Mouse (Mus musculus): ENCODE measurements around the gene Ercc6l2. TPM values are rescaled to one million over a fixed set of nuclear protein-coding genes. Genes with fewer than 3 reads are reported as not detected.

The Ercc6l2 gene
- polyA plus RNA-seq, 1 experiment, result 3.7 TPM

- no peaks in the 10 kb centered on the region for H3K36me3 ChIP-seq (ENCODE audit: control insufficient read depth, insufficient read depth, low read length)
- DNase-seq, result no peak
- no peaks in the 10 kb centered on the region for H3K27me3 ChIP-seq (replicated peaks; ENCODE audit: control insufficient read depth, insufficient read depth, low read length)
- H3K27ac ChIP-seq (ENCODE audit: insufficient read depth, low read depth, low read length), result no peak overlapping the region
- TF ChIP-seq POLR2A (IDR thresholded peaks at IDR 0.05; ENCODE audit: low read depth, low read length) (no peak), CTCF (conservative IDR thresholded peaks at IDR 0.05; ENCODE audit: insufficient read depth, insufficient read length, low read depth, low read length) (no peak)
- H3K4me3 ChIP-seq (ENCODE audit: insufficient read depth, low read depth, low read length), result no peak overlapping the region
- peaks cover 4% of the 10 kb centered on the region; the same call in 1 of the 2 replicates for H3K4me1 ChIP-seq (ENCODE audit: control insufficient read depth, insufficient read depth, low read length)
These were observed 891 bp downstream of the Ercc6l2 start for GRCm38 (mm10) chr13:63815931-63816330.

GRCm38 (mm10) chr13:63845758-63846157, 30.7 kb downstream of the Ercc6l2 start:
- no peak overlapping the region for H3K27ac ChIP-seq (ENCODE audit: insufficient read depth, low read depth, low read length)
- H3K27me3 ChIP-seq (replicated peaks; ENCODE audit: control insufficient read depth, insufficient read depth, low read length), result no peaks in the 10 kb centered on the region
- no peaks in the 10 kb centered on the region for H3K4me1 ChIP-seq (ENCODE audit: control insufficient read depth, insufficient read depth, low read length)
- 96% methylated on average over 2 of the region's 2 CpGs for WGBS
- no peak overlapping the region for H3K4me3 ChIP-seq (ENCODE audit: insufficient read depth, low read depth, low read length)
- H3K36me3 ChIP-seq (ENCODE audit: control insufficient read depth, insufficient read depth, low read length), result peaks cover 5% of the 10 kb centered on the region
- DNase-seq, result no peak
- TF ChIP-seq POLR2A (IDR thresholded peaks at IDR 0.05; ENCODE audit: low read depth, low read length) (no peak), CTCF (conservative IDR thresholded peaks at IDR 0.05; ENCODE audit: insufficient read depth, insufficient read length, low read depth, low read length) (no peak)

- no peaks in the 10 kb centered on the region for H3K4me1 ChIP-seq (ENCODE audit: control insufficient read depth, insufficient read depth, low read length)
- H3K27ac ChIP-seq (ENCODE audit: insufficient read depth, low read depth, low read length), result no peak overlapping the region
- no peaks in the 10 kb centered on the region for H3K27me3 ChIP-seq (replicated peaks; ENCODE audit: control insufficient read depth, insufficient read depth, low read length)
- TF ChIP-seq CTCF (conservative IDR thresholded peaks at IDR 0.05; ENCODE audit: insufficient read depth, insufficient read length, low read depth, low read length), result no peak
- no peak for TF ChIP-seq POLR2A (IDR thresholded peaks at IDR 0.05; ENCODE audit: low read depth, low read length)
- WGBS, result 98% methylated on average over 3 of the region's 3 CpGs
- H3K36me3 ChIP-seq (ENCODE audit: control insufficient read depth, insufficient read depth, low read length), result peaks cover 2% of the 10 kb centered on the region
- no peak for DNase-seq
- H3K4me3 ChIP-seq (ENCODE audit: insufficient read depth, low read depth, low read length), result no peak overlapping the region
These were observed 35.4 kb downstream of the Ercc6l2 start for GRCm38 (mm10) chr13:63850308-63851011.

- TF ChIP-seq CTCF (conservative IDR thresholded peaks at IDR 0.05; ENCODE audit: insufficient read depth, insufficient read length, low read depth, low read length), result no peak
- TF ChIP-seq POLR2A (IDR thresholded peaks at IDR 0.05; ENCODE audit: low read depth, low read length), result no peak
- Histone ChIP-seq H3K27me3 (replicated peaks; ENCODE audit: control insufficient read depth, insufficient read depth, low read length) (no peaks in the 10 kb centered on the region), H3K4me3 (ENCODE audit: insufficient read depth, low read depth, low read length) (no peak overlapping the region), H3K4me1 (ENCODE audit: control insufficient read depth, insufficient read depth, low read length) (no peaks in the 10 kb centered on the region), H3K36me3 (ENCODE audit: control insufficient read depth, insufficient read depth, low read length) (no peaks in the 10 kb centered on the region; the same call in 1 of the 2 replicates), H3K27ac (ENCODE audit: insufficient read depth, low read depth, low read length) (no peak overlapping the region)
- no peak for DNase-seq
- 92% methylated on average over 2 of the region's 2 CpGs for WGBS
These were observed 57.7 kb downstream of the Ercc6l2 start for GRCm38 (mm10) chr13:63872585-63873282.

GRCm38 (mm10) chr13:63877138-63877537, 62.1 kb downstream of the Ercc6l2 start:
- no peaks in the 10 kb centered on the region; the same call in 1 of the 2 replicates for H3K36me3 ChIP-seq (ENCODE audit: control insufficient read depth, insufficient read depth, low read length)
- TF ChIP-seq CTCF (conservative IDR thresholded peaks at IDR 0.05; ENCODE audit: insufficient read depth, insufficient read length, low read depth, low read length) (no peak), POLR2A (IDR thresholded peaks at IDR 0.05; ENCODE audit: low read depth, low read length) (no peak)
- DNase-seq, result no peak
- no peak overlapping the region for H3K27ac ChIP-seq (ENCODE audit: insufficient read depth, low read depth, low read length)
- no peaks in the 10 kb centered on the region for H3K4me1 ChIP-seq (ENCODE audit: control insufficient read depth, insufficient read depth, low read length)
- H3K27me3 ChIP-seq (replicated peaks; ENCODE audit: control insufficient read depth, insufficient read depth, low read length), result no peaks in the 10 kb centered on the region
- WGBS, result 87% methylated on average over 6 of the region's 6 CpGs
- no peak overlapping the region for H3K4me3 ChIP-seq (ENCODE audit: insufficient read depth, low read depth, low read length)

GRCm38 (mm10) chr13:63879105-63879863, 64.2 kb downstream of the Ercc6l2 start:
- Histone ChIP-seq H3K4me3 (ENCODE audit: insufficient read depth, low read depth, low read length) (no peak overlapping the region), H3K4me1 (ENCODE audit: control insufficient read depth, insufficient read depth, low read length) (no peaks in the 10 kb centered on the region), H3K27ac (ENCODE audit: insufficient read depth, low read depth, low read length) (no peak overlapping the region), H3K36me3 (ENCODE audit: control insufficient read depth, insufficient read depth, low read length) (no peaks in the 10 kb centered on the region; the same call in 1 of the 2 replicates), H3K27me3 (replicated peaks; ENCODE audit: control insufficient read depth, insufficient read depth, low read length) (no peaks in the 10 kb centered on the region)
- TF ChIP-seq POLR2A (IDR thresholded peaks at IDR 0.05; ENCODE audit: low read depth, low read length) (no peak), CTCF (conservative IDR thresholded peaks at IDR 0.05; ENCODE audit: insufficient read depth, insufficient read length, low read depth, low read length) (no peak)
- DNase-seq, result no peak
- 92% methylated on average over 1 of the region's 1 CpGs for WGBS

GRCm38 (mm10) chr13:63879864-63880141, 64.8 kb downstream of the Ercc6l2 start:
- 95% methylated on average over 4 of the region's 4 CpGs for WGBS
- Histone ChIP-seq H3K4me1 (ENCODE audit: control insufficient read depth, insufficient read depth, low read length) (no peaks in the 10 kb centered on the region), H3K27ac (ENCODE audit: insufficient read depth, low read depth, low read length) (no peak overlapping the region), H3K27me3 (replicated peaks; ENCODE audit: control insufficient read depth, insufficient read depth, low read length) (no peaks in the 10 kb centered on the region), H3K4me3 (ENCODE audit: insufficient read depth, low read depth, low read length) (no peak overlapping the region), H3K36me3 (ENCODE audit: control insufficient read depth, insufficient read depth, low read length) (no peaks in the 10 kb centered on the region; the same call in 1 of the 2 replicates)
- no peak for TF ChIP-seq CTCF (conservative IDR thresholded peaks at IDR 0.05; ENCODE audit: insufficient read depth, insufficient read length, low read depth, low read length)
- TF ChIP-seq POLR2A (IDR thresholded peaks at IDR 0.05; ENCODE audit: low read depth, low read length), result no peak
- no peak for DNase-seq

Measured in kidney, adult 2 months (tissue).